Mouse (Mus musculus) gastrocnemius, adult 2 months (tissue): Measurements from ENCODE around the gene Snapc2. TPM values are rescaled to one million over a fixed set of nuclear protein-coding genes. Genes with fewer than 3 reads are reported as not detected.

Source experiments
- DNase-seq: peaks from one replicate; pipeline ENCODE4 v3.0.0; 2022
- H3K27ac ChIP-seq: fragments of 200-600 bp; 2 replicates; pipeline ENCODE4 v1.8.1; 2022; ENCODE audit warnings: mild to moderate bottlenecking
- H3K4me3 ChIP-seq: fragments of 200-600 bp; 2 replicates; pipeline ENCODE4 v1.8.1; 2022; ENCODE audit warnings: mild to moderate bottlenecking, moderate library complexity
- CTCF ChIP-seq: fragments of 200-600 bp; IDR thresholded peaks from 2 replicates; pipeline ENCODE4 v1.8.1; 2022; ENCODE audit warnings: antibody characterized with exemption, mild to moderate bottlenecking, moderate library complexity
- intact Hi-C: fragments of 180-260 bp; cut with DNase I; formaldehyde crosslinking; loops from one replicate; pipeline ENCODE4 v1.15.1; 2025
- total RNA-seq, 2 experiments: library from RNA; stranded (reverse); gene quantifications; 2 replicates each; pipeline ENCODE4 v1.2.3; 2021

The Snapc2 gene
- total RNA-seq, 2 experiments from 2014 or later: 9.8 to 13.0 TPM

DNA sequence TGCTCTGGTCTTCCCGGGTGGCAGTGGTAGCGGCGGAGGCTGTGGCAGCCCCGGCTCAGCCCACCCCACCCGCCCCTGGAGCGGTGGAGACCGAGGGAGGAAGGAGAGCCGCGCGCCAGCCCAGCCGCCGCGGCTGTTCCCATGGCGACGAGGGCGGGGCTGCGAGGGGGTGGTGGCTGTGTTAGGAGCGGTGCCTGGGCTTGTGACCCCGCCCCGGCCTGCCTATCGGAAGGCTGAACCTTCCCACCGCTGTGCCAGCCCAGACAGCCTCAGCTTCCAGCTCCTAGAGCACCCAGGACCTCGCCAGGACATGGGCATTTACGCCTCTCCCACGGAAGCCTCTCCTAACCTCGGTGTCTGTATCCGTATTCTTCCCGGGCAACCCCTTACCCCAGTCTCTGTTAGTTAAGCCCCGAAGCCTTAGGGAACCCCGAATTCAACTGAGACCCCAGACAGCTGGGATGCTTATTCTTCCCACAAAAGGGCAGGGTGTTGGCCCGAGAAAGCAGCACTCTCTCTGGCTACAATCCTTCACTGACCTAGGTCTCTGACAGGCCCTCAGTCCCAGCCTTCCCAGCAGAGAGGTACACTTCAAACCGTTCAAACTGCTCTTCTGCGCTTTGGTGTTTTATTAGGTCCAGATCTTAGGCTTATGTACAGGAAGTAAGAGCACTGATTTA lies 6.4 kb downstream of the Snapc2 start, which contains the start of gene Ctxn1:
Gene Ctxn1, minus strand, starts transcription at position 150 of the 680 bp plus-strand sequence.
- TF ChIP-seq CTCF: no peak
- intact Hi-C loops: no loop called here
- Histone ChIP-seq H3K27ac (peak within 1 kb of the TSS; percentile 53), H3K4me3 (peak within 1 kb of the TSS; percentile 73)
- DNase-seq: peak; percentile 96

- Histone ChIP-seq H3K4me3 (no peak overlapping the region; the same call in 1 of the 2 replicates), H3K27ac (peak overlapping the region; percentile 53; the same call in 1 of the 2 replicates)
- intact Hi-C loops: loop anchor here (2.0 kb wide), 1 partner anchor 15 kb away; the partner anchor contains the start of gene Timm44
- TF ChIP-seq CTCF: no peak
- no peak for DNase-seq
These were observed 6.9 kb downstream of the Snapc2 start for GRCm38 (mm10) chr8:4259805-4260170.

GRCm38 (mm10) chr8:4263105-4263791 lies 10.4 kb downstream of the Snapc2 start:
- no peak overlapping the region for H3K27ac ChIP-seq
- no peak for TF ChIP-seq CTCF
- H3K4me3 ChIP-seq: no peak overlapping the region
- DNase-seq: no peak
- intact Hi-C loops: no loop called here

- intact Hi-C loops: no loop called here
- no peak for DNase-seq
These were observed 12.5 kb downstream of the Snapc2 start for GRCm38 (mm10) chr8:4265160-4265914.

DNA sequence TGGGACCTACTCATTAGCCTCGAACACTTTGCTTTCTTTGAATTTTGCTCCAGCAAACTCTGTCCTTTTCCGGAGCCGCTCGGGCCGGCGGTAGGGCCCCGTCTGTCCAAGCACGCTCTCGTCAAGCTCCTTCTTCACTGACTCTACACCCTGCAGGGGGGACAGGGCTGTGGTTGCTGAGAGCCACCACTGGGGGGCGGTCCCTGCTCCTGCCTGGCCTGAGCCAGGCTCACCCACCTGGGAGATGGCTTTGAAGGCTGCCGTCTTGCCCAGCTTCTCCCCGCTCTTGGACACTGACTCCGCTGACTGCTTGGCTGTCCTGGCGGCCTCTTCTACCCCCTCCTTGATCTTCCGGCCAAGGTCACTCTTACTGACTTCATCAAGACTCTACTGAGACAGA lies 14.7 kb downstream of the Snapc2 start:
- no peak overlapping the region for H3K4me3 ChIP-seq
- intact Hi-C loops: no loop called here
- no peak overlapping the region for H3K27ac ChIP-seq
- peak; percentile 64 for TF ChIP-seq CTCF
- peak; percentile 66 for DNase-seq

More at GRCm38 (mm10) chr8:4265160-4265914, 12.5 kb downstream of the Snapc2 start:
- TF ChIP-seq CTCF: no peak
- Histone ChIP-seq H3K27ac (no peak overlapping the region), H3K4me3 (no peak overlapping the region)

DNA sequence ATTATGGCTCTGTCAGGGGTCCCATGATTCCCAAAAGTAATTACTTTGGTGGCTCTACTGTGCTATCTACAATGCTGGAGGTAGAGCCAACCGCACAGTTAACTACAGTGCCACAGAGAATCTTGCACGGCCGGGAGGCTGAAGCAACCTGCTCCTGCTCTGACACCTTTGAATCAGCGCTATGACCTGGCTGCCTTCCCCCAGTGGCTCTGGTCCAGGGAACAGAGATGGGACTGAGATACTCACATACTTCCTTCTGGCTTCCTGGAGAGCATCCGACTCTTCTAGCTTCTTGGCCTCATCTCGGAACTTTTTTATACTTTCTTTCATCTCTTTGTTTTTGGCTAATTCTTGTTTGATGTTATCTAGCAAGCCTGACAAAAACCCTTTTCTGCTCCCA lies 16.7 kb downstream of the Snapc2 start:
- peak; percentile 65 for DNase-seq
- Histone ChIP-seq H3K4me3 (no peak overlapping the region), H3K27ac (no peak overlapping the region)
- TF ChIP-seq CTCF: no peak
- intact Hi-C loops: no loop called here

GRCm38 (mm10) chr8:4275275-4276110 lies 22.6 kb downstream of the Snapc2 start, which contains the start of gene Timm44:
Gene Timm44, minus strand, starts transcription at chr8:4275913.
- no peak for TF ChIP-seq CTCF
- peak within 1 kb of the TSS; percentile 93 for H3K27ac ChIP-seq
- DNase-seq: peak; percentile 96
- H3K4me3 ChIP-seq: peak within 1 kb of the TSS; percentile 75
- intact Hi-C loops: loop anchor here (2.0 kb wide), 3 partner anchors 15 to 47 kb away; partner anchors contain the start of genes Gm49320 and Map2k7

- intact Hi-C loops: loop anchor here (2.0 kb wide), 1 partner anchor 47 kb away; no protein-coding TSS in a partner anchor
- DNase-seq: no peak
- TF ChIP-seq CTCF: no peak
- Histone ChIP-seq H3K27ac (peak overlapping the region; percentile 93), H3K4me3 (peak overlapping the region; percentile 75)
These were observed 23.2 kb downstream of the Snapc2 start for GRCm38 (mm10) chr8:4276111-4276465.

GRCm38 (mm10) chr8:4292738-4293137 lies 39.9 kb downstream of the Snapc2 start:
- TF ChIP-seq CTCF: peak; percentile 54
- intact Hi-C loops: no loop called here

DNA sequence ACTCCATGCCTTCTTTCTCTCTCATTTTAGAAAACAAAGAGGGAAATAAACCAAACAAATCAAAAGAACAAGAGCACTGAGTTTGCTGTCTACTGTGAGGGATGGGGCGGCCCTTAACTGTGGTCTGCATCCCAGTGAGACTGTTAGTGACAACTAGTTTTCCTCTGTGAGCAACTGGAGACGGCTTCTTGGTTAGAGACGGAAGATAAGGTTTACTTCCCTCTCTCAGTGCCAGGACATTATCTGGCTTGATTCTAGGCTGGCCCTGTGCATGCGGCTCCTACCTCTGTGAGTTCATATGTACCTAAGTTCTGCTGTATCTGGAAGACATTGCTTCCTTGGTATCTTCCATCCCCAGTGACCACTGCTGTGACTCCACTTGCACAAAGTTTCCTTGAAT lies 44.9 kb downstream of the Snapc2 start:
- H3K27ac ChIP-seq: no peak overlapping the region
- TF ChIP-seq CTCF: no peak
- intact Hi-C loops: no loop called here
- no peak overlapping the region for H3K4me3 ChIP-seq
- no peak for DNase-seq

More at GRCm38 (mm10) chr8:4292738-4293137, 39.9 kb downstream of the Snapc2 start:
- DNase-seq: no peak
- no peak overlapping the region for H3K4me3 ChIP-seq
- no peak overlapping the region for H3K27ac ChIP-seq

DNA sequence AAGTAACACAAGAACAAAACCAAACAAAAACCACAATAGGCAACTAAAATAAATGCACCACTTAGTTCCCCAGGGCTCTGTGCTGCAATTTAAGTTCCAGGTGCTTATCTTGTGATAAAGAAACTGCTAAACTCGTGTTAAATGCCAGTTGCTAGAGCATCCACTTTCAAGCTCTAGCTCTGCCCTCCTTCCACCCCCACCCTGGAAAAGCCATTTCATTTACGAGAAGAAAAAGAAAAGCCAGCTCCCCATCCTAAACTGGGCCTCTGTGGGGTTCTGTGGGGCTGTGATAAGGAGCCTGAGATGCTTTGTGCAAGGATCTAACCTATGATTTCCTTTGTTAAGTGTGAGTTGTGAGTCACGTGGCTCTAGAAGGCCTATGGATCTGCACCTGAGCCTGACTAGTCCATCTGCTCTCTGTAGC lies 51.3 kb downstream of the Snapc2 start:
- H3K4me3 ChIP-seq: no peak overlapping the region
- TF ChIP-seq CTCF: no peak
- intact Hi-C loops: no loop called here
- no peak overlapping the region for H3K27ac ChIP-seq
- no peak for DNase-seq

Other genes starting within 250 kb of the Snapc2 start
- 1 to 10 TPM in 1 of 2 experiments, under 1 TPM in 1; 0.51 to 1.2 TPM for gene Cd209f, start 147.2 kb upstream of the Snapc2 start, total RNA-seq
- under 1 TPM in 1 of 2 experiments, not detected in 1; 0.31 TPM for gene Cd209g, start 119.0 kb upstream of the Snapc2 start, total RNA-seq
- 10 to 100 TPM; 13.5 to 16.9 TPM for gene Evi5l, start 86.5 kb upstream of the Snapc2 start, total RNA-seq
- gene Prr36, start 35.6 kb upstream of the Snapc2 start, total RNA-seq: not detected
- not detected for gene Lrrc8e, start 26.3 kb upstream of the Snapc2 start, total RNA-seq
- 10 to 100 TPM; 86.2 to 96.6 TPM for gene Map2k7, start 14.3 kb upstream of the Snapc2 start, total RNA-seq
- not detected for gene Gm49320, start 14.2 kb upstream of the Snapc2 start, total RNA-seq
- 1 to 10 TPM; 1.9 to 3.3 TPM for gene Tgfbr3l, start 4.9 kb upstream of the Snapc2 start, total RNA-seq
- gene Ctxn1, start 6.2 kb downstream of the Snapc2 start, total RNA-seq: under 1 TPM; 0.41 to 0.45 TPM
- 10 to 100 TPM; 61.8 to 76.6 TPM for gene Timm44, start 22.8 kb downstream of the Snapc2 start, total RNA-seq
- 10 to 100 TPM in 1 of 2 experiments, 1 to 10 TPM in 1; 8.2 to 14.6 TPM for gene Ccl25, start 72.1 kb downstream of the Snapc2 start, total RNA-seq
- 10 to 100 TPM; 46.4 to 49.8 TPM for gene Elavl1, start 72.3 kb downstream of the Snapc2 start, total RNA-seq
- gene Cers4, start 239.9 kb downstream of the Snapc2 start, total RNA-seq: 1 to 10 TPM; 3.4 to 3.7 TPM